Mouse (Mus musculus) kidney, adult 2 months (tissue): Measurements from ENCODE around the gene Zfp36l2. TPM values are rescaled to one million over a fixed set of nuclear protein-coding genes. Genes with fewer than 3 reads are reported as not detected.

Experiments used
- DNase-seq: peaks from one replicate; pipeline ENCODE4 v3.0.0; 2021
- H3K27ac ChIP-seq: fragments of 200-500 bp; 2 replicates; pipeline ENCODE4 v1.5.1; 2012; ENCODE audit warnings: low read depth, low read length, control low read depth, inconsistent platforms; ENCODE audit not compliant: insufficient read depth
- H3K27me3 ChIP-seq: fragments of 200-500 bp; replicated peaks from 2 replicates; pipeline ENCODE4 v1.6.1; 2012; ENCODE audit warnings: mild to moderate bottlenecking, moderate library complexity, low read length, inconsistent platforms; ENCODE audit not compliant: control insufficient read depth, insufficient read depth
- H3K36me3 ChIP-seq: fragments of 200-500 bp; 2 replicates; pipeline ENCODE4 v1.6.1; 2012; ENCODE audit warnings: mild to moderate bottlenecking, moderate library complexity, low read length, inconsistent platforms; ENCODE audit not compliant: control insufficient read depth, insufficient read depth
- H3K4me1 ChIP-seq: fragments of 200-500 bp; 2 replicates; pipeline ENCODE4 v1.6.1; 2011; ENCODE audit warnings: low read length; ENCODE audit not compliant: control insufficient read depth, insufficient read depth
- H3K4me3 ChIP-seq: fragments of 200-500 bp; 2 replicates; pipeline ENCODE4 v1.5.1; 2011; ENCODE audit warnings: mild to moderate bottlenecking, low read depth, low read length, control low read depth; ENCODE audit not compliant: insufficient read depth
- CTCF ChIP-seq: fragments of 200-500 bp; conservative IDR thresholded peaks from 2 replicates; pipeline ENCODE4 v1.5.1; 2011; ENCODE audit warnings: low read depth, mild to moderate bottlenecking, control low read depth, low read length, moderate library complexity, mixed read lengths; ENCODE audit not compliant: insufficient read depth, insufficient read length
- POLR2A ChIP-seq: fragments of 200-500 bp; IDR thresholded peaks from one replicate; pipeline ENCODE4 v1.6.1; 2011; ENCODE audit warnings: low read depth, low read length, control low read depth
- WGBS: fragments of 180-500 bp; shearing (Covaris S2); methylation state at CpG from one replicate; pipeline ENCODE4 v1.1.7; 2018; 5-methylcytosine and 5-hydroxymethylcytosine counted together
- polyA plus RNA-seq: library from polyadenylated mRNA; depleted of rRNA; stranded (reverse); fragments of >200 nt; gene quantifications from 2 replicates; pipeline ENCODE4 v1.2.3, GENCODE M21; 2012

Zfp36l2 gene
- polyA plus RNA-seq, 1 experiment: 34.3 TPM

DNA sequence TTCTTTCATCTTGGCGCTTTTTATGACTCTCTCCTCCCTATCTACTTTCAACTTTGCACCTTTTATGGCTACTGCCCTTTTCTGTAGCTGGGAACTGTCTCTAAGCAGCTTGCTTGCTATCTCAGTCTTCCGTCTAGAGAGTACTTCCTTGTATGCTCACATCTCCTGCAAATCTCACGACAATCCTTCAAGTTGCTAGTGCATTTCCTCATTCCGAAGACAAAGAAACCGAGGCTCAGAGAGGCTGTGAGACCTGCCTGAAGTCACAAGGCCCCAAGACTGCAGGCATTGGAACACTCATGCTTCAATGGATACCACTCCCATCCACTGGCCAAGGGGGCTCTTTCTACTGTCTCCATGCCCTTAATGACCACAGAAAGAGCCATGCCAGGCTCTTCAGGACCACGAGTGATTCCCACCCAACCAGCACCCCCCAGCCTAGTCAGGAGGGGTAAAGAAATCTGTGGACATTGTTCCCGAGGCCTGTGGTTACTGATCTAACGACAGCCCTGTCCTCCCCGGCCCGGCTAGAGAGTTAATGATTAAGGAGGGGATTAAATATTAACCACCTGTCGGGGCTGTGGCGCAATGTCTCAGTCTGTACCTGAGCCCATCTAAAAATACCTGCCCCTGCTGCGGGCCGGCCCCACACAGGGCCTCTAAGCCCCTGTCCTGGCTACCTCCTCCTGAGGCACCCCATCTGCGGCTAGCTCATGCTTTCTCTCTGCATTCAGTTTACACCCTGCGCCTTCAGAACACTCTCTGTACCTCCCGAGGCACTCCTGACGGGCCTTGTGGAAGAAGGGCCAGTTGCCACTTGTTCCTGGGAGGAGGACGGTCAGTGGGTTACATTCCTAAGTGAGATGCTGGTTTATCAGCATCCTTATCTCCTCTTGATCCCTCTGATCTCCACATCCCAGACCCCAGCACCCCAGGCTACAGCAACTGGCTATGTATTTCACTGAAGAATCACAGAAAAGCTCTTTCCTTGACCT is 30.7 kb downstream of the Zfp36l2 start:
- Histone ChIP-seq H3K36me3 (no peaks in the 10 kb centered on the region), H3K27me3 (no peaks in the 10 kb centered on the region), H3K27ac (peak overlapping the region; percentile 98), H3K4me3 (no peak overlapping the region), H3K4me1 (peaks cover 37% of the 10 kb centered on the region)
- peak; percentile 96 for DNase-seq
- TF ChIP-seq POLR2A: no peak
- no peak for TF ChIP-seq CTCF
- 28% methylated on average over 19 of the region's 19 CpGs for WGBS

DNA sequence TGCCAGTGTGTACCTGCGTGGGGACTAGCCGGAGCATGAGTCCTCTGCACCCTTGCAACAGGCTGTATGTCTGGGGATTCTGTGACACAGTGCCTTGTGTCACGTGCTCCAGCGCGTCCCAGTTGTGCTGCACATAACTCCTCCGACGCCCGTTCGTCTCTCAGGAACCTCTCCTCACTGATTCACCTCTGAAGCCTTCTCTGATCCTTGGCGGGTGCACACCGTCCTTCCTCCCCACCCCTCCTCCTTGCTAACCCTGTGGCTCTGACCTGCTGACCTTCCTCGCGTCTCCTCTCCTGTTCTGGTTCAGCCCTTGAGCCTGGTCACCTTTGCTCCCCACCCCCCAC is 31.5 kb downstream of the Zfp36l2 start:
- Histone ChIP-seq H3K4me1 (peaks cover 37% of the 10 kb centered on the region), H3K27me3 (no peaks in the 10 kb centered on the region), H3K4me3 (peak overlapping the region; percentile 35), H3K36me3 (no peaks in the 10 kb centered on the region), H3K27ac (peak overlapping the region; percentile 98)
- DNase-seq: peak; percentile 79
- 48% methylated on average over 13 of the region's 13 CpGs for WGBS
- TF ChIP-seq POLR2A (peak; percentile 26), CTCF (no peak)

DNA sequence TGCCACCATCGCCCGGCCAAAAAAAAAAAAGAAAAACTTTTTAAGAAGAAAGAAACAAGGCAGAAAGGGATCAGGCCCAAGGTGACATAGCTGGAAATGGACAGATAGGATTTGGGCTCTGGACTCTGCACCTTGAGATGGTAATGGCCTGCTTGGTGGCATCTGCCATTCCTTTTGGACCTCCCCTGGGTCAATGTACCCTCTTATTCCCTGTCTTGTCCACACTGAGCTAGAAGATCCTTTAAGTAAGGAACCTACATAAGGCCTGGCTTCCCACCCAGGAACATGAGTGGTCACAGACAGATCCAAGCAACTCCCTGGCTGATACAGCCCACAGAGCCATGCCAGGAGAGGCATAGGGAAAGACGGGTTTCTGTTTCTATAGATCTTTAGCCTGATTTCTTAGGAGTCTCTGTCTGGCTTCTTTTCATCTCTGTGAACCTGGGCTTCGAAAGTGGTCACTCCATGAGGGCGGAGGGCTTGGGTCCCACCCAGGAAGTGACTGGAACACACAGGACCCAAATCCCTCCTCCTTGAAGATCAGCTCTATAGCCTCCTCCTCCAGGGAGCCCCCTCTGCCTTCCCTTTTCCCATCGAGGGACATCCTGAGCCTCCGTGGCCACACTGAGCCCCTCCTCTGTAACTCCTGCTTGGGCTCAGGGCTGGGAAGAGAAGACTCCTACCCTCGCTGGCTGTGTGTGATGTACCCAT is 32.1 kb downstream of the Zfp36l2 start:
- WGBS: 65% methylated on average over 8 of the region's 8 CpGs
- peak; percentile 48 for DNase-seq
- H3K27me3 ChIP-seq: no peaks in the 10 kb centered on the region
- peak overlapping the region; percentile 98 for H3K27ac ChIP-seq
- H3K4me1 ChIP-seq: peaks cover 37% of the 10 kb centered on the region
- TF ChIP-seq CTCF (no peak), POLR2A (no peak)
- no peaks in the 10 kb centered on the region for H3K36me3 ChIP-seq
- H3K4me3 ChIP-seq: peak overlapping the region; percentile 35

DNA sequence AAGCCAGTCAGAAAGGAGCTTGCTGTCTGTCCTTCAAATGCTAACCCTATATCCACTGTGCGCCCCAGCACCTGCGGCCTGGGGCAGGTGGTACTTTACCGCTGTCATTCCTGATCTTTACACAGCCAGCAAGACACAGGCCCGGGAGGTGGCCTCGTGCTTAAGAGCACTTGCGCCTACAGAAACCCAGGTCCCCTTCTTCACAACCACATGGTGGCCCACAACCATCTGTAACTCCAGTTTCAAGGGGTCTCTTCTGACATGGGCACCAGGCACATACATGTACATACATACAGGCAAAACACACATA is 32.8 kb downstream of the Zfp36l2 start:
- H3K4me3 ChIP-seq: no peak overlapping the region
- no peak for DNase-seq

DNA sequence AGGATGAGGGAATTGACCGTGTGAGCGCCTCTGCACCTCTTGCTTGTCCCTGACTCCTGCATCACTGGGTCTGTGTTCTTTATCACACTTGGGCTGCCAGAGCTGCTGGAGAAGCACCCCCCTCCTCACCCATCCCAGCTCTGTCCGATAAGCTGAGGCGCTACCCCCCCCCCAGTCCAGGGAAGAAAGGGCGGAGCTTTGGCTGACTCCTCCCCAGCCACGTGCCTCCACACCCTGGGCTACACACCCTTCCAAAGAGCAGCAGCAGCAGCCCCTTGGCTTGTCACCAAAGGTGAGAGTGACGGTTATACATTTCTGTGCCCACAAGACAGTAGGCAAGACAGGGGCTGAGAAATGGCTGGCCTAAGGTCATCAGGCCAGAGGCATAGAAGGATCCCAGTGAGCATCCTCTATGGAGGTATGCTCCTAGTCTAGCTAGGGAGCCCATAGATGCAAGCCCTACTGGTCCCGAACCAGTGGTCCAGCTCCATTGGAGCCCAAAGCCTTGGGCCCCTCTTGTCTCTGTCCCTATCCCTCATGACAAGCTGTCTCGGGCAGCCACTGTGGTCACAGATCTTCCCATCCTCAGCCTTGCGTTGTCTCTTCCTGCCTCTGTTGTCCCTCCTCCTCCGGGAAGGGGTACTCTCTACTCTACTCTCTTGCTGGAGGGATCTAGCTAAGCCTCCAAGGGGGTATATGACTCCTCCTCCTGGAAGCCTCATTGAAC is 33.3 kb downstream of the Zfp36l2 start:
- TF ChIP-seq POLR2A (no peak), CTCF (no peak)
- Histone ChIP-seq H3K4me1 (peaks cover 37% of the 10 kb centered on the region), H3K27me3 (no peaks in the 10 kb centered on the region), H3K4me3 (no peak overlapping the region), H3K27ac (no peak overlapping the region), H3K36me3 (no peaks in the 10 kb centered on the region)
- no peak for DNase-seq
- 87% methylated on average over 11 of the region's 11 CpGs for WGBS

More for the DNA sequence above, 32.8 kb downstream of the Zfp36l2 start:
- no peaks in the 10 kb centered on the region for H3K36me3 ChIP-seq
- H3K4me1 ChIP-seq: peaks cover 37% of the 10 kb centered on the region
- H3K27ac ChIP-seq: no peak overlapping the region
- WGBS: 91% methylated on average over 6 of the region's 6 CpGs
- TF ChIP-seq POLR2A (no peak), CTCF (no peak)
- H3K27me3 ChIP-seq: no peaks in the 10 kb centered on the region

DNA sequence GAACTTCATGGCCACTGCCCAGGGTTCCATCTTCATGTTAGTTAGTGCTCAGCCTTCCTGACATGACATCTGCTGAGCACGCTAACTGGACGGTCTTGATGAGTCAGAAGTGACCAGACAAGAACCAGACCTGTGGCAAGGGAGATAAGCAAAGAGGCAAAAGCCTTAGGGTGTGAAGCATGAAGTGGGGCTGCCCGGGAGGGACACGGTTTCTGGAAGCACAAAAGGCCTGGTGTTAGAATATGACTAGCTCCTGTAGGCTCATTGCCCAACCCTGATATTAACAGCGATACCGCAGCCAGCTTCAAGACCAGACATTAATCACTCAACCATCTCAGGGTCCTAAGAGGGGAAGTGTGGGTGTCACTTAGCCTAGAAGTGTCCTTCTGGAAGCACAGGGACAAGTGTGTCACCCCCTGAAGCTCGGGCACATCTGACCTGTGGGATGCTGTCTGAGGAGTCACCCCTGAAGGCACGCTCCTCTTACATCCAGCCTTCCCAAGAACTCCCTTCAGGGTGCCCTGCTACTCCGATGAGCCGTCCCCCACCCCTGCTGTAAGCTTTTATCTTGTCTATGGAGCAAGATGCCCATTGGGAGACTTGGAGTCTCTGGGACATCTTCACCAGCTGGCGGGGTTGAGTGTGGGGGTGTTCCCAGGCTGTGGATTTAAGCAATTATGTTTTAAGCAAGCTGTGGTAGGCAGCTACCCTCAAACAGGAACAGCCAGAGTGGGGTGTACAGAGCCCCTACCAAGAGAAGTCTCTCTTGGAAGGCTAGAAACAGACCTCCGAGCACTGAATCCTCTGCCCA is 34.6 kb downstream of the Zfp36l2 start:
- WGBS: 87% methylated on average over 12 of the region's 12 CpGs
- no peak for DNase-seq
- no peak for TF ChIP-seq CTCF
- no peak for TF ChIP-seq POLR2A
- Histone ChIP-seq H3K4me1 (peaks cover 31% of the 10 kb centered on the region), H3K27ac (no peak overlapping the region), H3K4me3 (no peak overlapping the region), H3K36me3 (no peaks in the 10 kb centered on the region), H3K27me3 (no peaks in the 10 kb centered on the region)
